Mouse (Mus musculus) cerebellum, adult 2 months (tissue): Measurements from ENCODE around the gene Ccni.

Experiments used
- CTCF ChIP-seq: fragments of 200-500 bp; IDR thresholded peaks from 2 replicates; pipeline ENCODE4 v1.5.1; 2011; ENCODE audit warnings: low read depth, mild to moderate bottlenecking, control low read depth, low read length, moderate library complexity, borderline replicate concordance; ENCODE audit not compliant: insufficient read depth
- POLR2A ChIP-seq: fragments of 200-500 bp; IDR thresholded peaks from 2 replicates; pipeline ENCODE4 v1.6.1; 2011; ENCODE audit warnings: low read length, control low read depth, borderline replicate concordance; ENCODE audit not compliant: insufficient read depth

- TF ChIP-seq CTCF (peak; percentile 65), POLR2A (no peak)
Observed at GRCm38 (mm10) chr5:93163541-93163940, 42.8 kb downstream of the Ccni start.
